Mouse (Mus musculus): Measurements from ENCODE around the gene Slc25a31. TPM values are rescaled to one million over a fixed set of nuclear protein-coding genes. Genes with fewer than 3 reads are reported as not detected.

Slc25a31 gene
- total and polyA plus RNA-seq, 3 experiments, result not detected

DNA sequence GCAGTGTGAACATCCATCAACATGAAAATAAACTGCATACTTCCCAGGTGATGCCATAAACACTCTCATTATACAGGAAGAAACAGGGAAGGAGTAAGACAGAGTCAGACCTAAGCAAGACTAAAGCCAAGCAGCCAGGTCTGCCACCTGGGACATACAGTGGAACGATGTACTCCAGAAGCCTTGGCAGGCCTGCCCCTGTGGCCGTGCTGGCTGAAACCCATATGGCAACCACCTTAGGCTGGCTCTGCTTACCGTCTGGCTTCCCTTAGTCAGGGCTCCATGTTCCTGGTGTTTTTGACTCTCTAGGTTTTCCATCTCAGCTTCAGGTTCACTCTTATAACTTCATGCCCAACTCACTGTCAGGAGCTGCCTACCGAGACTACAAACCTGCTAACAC is 42.5 kb upstream of the Slc25a31 start:
- no peak for DNase-seq (ENCODE audit: low read depth, low spot score)
- Histone ChIP-seq H3K9me3 (replicated peaks; ENCODE audit: insufficient read depth, low read length) (no peaks in the 10 kb centered on the region), H3K9ac (ENCODE audit: control insufficient read depth, low read depth, low read length, poor library complexity, severe bottlenecking) (no peak overlapping the region), H3K79me2 (ENCODE audit: control insufficient read depth, insufficient read depth, low read length, poor library complexity) (no peaks in the 10 kb centered on the region), H3K36me3 (ENCODE audit: control insufficient read depth in 1 of 2, insufficient read depth in 2 of 2, low read length in 2 of 2) (peaks cover 1 to 16% of the 10 kb centered on the region in 2 experiments; a peak in 3 of 4 replicates), H3K4me3 (ENCODE audit: control insufficient read depth in 1 of 2, insufficient read depth in 1 of 2, low read depth in 2 of 2, low read length in 2 of 2) (no peak overlapping the region), H3K27me3 (ENCODE audit: control insufficient read depth in 1 of 2, insufficient read depth in 2 of 2, low read length in 2 of 2) (no peaks in the 10 kb centered on the region), H3K4me1 (ENCODE audit: control insufficient read depth in 1 of 2, insufficient read depth in 2 of 2, low read length in 2 of 2) (peaks cover 6 to 18% of the 10 kb centered on the region in 2 experiments; a peak in 3 of 4 replicates), H3K27ac (ENCODE audit: control insufficient read depth, low read depth, low read length) (no peak overlapping the region)
- TF ChIP-seq TBP (IDR thresholded peaks at IDR 0.05; ENCODE audit: low read depth, low read length), result no peak
- TF ChIP-seq SMC3 (IDR thresholded peaks at IDR 0.05; ENCODE audit: low read depth, low read length), result no peak
- TF ChIP-seq POLR2AphosphoS2 (IDR thresholded peaks at IDR 0.05; ENCODE audit: low read length), result no peak
- no peak for TF ChIP-seq ETS1 (IDR thresholded peaks at IDR 0.05; ENCODE audit: low read depth, low read length)
- TF ChIP-seq SIN3A (IDR thresholded peaks at IDR 0.05; ENCODE audit: low read length), result no peak
- TF ChIP-seq ZNF384 (IDR thresholded peaks at IDR 0.05; ENCODE audit: low read depth, low read length), result no peak
- no peak for TF ChIP-seq RCOR1 (IDR thresholded peaks at IDR 0.05; ENCODE audit: low read depth, low read length)
- no peak for TF ChIP-seq BHLHE40 (IDR thresholded peaks at IDR 0.05; ENCODE audit: borderline replicate concordance, low read depth, low read length)
- TF ChIP-seq JUND (IDR thresholded peaks at IDR 0.05; ENCODE audit: low read depth, low read length), result no peak
- no peak for TF ChIP-seq USF2 (IDR thresholded peaks at IDR 0.05; ENCODE audit: borderline replicate concordance in 1 of 2, insufficient read depth in 1 of 2, low read depth in 1 of 2, low read length in 2 of 2)
- no peak for TF ChIP-seq GABPA (IDR thresholded peaks at IDR 0.05; ENCODE audit: low read depth, low read length)
- no peak for TF ChIP-seq NELFE (IDR thresholded peaks at IDR 0.05; ENCODE audit: low read depth, low read length)
- TF ChIP-seq MEF2A (IDR thresholded peaks at IDR 0.05; ENCODE audit: extremely low read depth, insufficient replicate concordance, low read depth, low read length, poor library complexity, severe bottlenecking), result no peak
- no peak for TF ChIP-seq TAL1 (IDR thresholded peaks at IDR 0.05; ENCODE audit: low read length)
- no peak for TF ChIP-seq CHD1 (IDR thresholded peaks at IDR 0.05; ENCODE audit: low read depth, low read length)
- TF ChIP-seq NRF1 (IDR thresholded peaks at IDR 0.05; ENCODE audit: insufficient read depth, low read depth, low read length, poor library complexity, severe bottlenecking), result no peak
- no peak for TF ChIP-seq HCFC1 (IDR thresholded peaks at IDR 0.05; ENCODE audit: low read depth, low read length)
- no peak for TF ChIP-seq UBTF (IDR thresholded peaks at IDR 0.05; ENCODE audit: borderline replicate concordance, insufficient read depth, low read depth, low read length)

Data from MEL (cell line).